In genomic region chr4:53186573-53186972, GRCm38 (mm10) we compare ENCODE assay signal across 9 mouse cellular contexts. TPM values are rescaled to one million over a fixed set of nuclear protein-coding genes. Genes with fewer than 3 reads are reported as not detected.
DNase-seq lines count a peak whose midpoint lies in the region; ATAC-seq lines count a peak whose summit lies in the region.
"Had no signal": no experiment of that assay in that cellular context is flagged by ENCODE, and none has a peak within 500 bp of the region (broad histone marks: within the 10 kb centered on the region; RNA-seq: fewer than 3 reads in every experiment).

No protein-coding gene starts in this region.

- no peaks in the 10 kb centered on the region for H3K36me3 ChIP-seq in kidney, embryonic 14.5 days (ENCODE audit: control insufficient read depth, insufficient read depth, low read length)
- H3K36me3 ChIP-seq in heart, embryonic 13.5 days, result no peaks in the 10 kb centered on the region

- H3K4me2 ChIP-seq in kidney, embryonic 14.5 days (replicated peaks; ENCODE audit: low read depth, low read length), result no peak overlapping the region
- 0 out of 2 replicates have a peak overlapping the region, but pooled peaks have one; percentile 4 for H3K4me2 ChIP-seq in heart, embryonic 13.5 days

- ATAC-seq in kidney, embryonic 14.5 days (ENCODE audit: low FRiP score, low TSS enrichment), result no peak
- ATAC-seq in heart, embryonic 13.5 days (ENCODE audit: extremely low read depth, insufficient number of reproducible peaks, low FRiP score, low TSS enrichment), result no peak

- peak overlapping the region; percentile 25; the same call in 1 of the 2 replicates for H3K27ac ChIP-seq in kidney, embryonic 14.5 days (ENCODE audit: low read depth, low read length)
- peak overlapping the region; percentile 70 for H3K27ac ChIP-seq in brown adipose tissue, adult 24 weeks (replicated peaks; ENCODE audit: low read depth, low read length)
- peak overlapping the region; percentile 67 for H3K27ac ChIP-seq in heart, embryonic 13.5 days (replicated peaks)

- no peak overlapping the region for H3K9ac ChIP-seq in kidney, embryonic 14.5 days (ENCODE audit: low read depth, low read length)
- no peak overlapping the region for H3K9ac ChIP-seq in heart, embryonic 13.5 days

- no peak for DNase-seq in kidney, postnatal 10 days
- peak; percentile 37 for DNase-seq in neural tube, embryonic 10.5 days (ENCODE audit: extremely low spot score, low spot score)
- no peak for DNase-seq in urinary bladder, postnatal 36 days (ENCODE audit: low spot score in 2 of 2)
- no peak for DNase-seq in B cell, adult 2 months
- DNase-seq in layer of hippocampus, adult 8-10 months (ENCODE audit: low spot score in 2 of 2), result no peak
- DNase-seq: cerebellum, postnatal 10 days had no signal

- WGBS in kidney, embryonic 14.5 days, result 59% methylated on average over 4 of the region's 4 CpGs
- 65% methylated on average over 4 of the region's 4 CpGs for WGBS in heart, embryonic 13.5 days

- H3K4me3 ChIP-seq in kidney, embryonic 14.5 days (ENCODE audit: low read length), result no peak overlapping the region
- no peak overlapping the region for H3K4me3 ChIP-seq in brown adipose tissue, adult 24 weeks (ENCODE audit: insufficient read depth, low read depth, low read length)
- no peak overlapping the region for H3K4me3 ChIP-seq in heart, embryonic 13.5 days

- no peaks in the 10 kb centered on the region for H3K27me3 ChIP-seq in kidney, embryonic 14.5 days (ENCODE audit: control insufficient read depth, insufficient read depth, low read length)
- no peaks in the 10 kb centered on the region for H3K27me3 ChIP-seq in heart, embryonic 13.5 days (replicated peaks)

- H3K9me3 ChIP-seq in kidney, embryonic 14.5 days (ENCODE audit: control insufficient read depth, low read length), result no peaks in the 10 kb centered on the region
- H3K9me3 ChIP-seq in heart, embryonic 13.5 days, result peaks cover 6% of the 10 kb centered on the region; the same call in 1 of the 2 replicates

- H3K4me1 ChIP-seq in kidney, embryonic 14.5 days (ENCODE audit: control insufficient read depth, insufficient read depth, low read length), result no peaks in the 10 kb centered on the region
- peaks cover 11% of the 10 kb centered on the region; the same call in 1 of the 2 replicates for H3K4me1 ChIP-seq in brown adipose tissue, adult 24 weeks (ENCODE audit: control insufficient read depth, insufficient read depth, insufficient read length, low read length)
- H3K4me1 ChIP-seq in heart, embryonic 13.5 days, result peaks cover 4% of the 10 kb centered on the region; the same call in 1 of the 2 replicates

RNA-seq across cellular contexts. Expression of gene Abca1, which starts 26.9 kb away (rescaled TPM):
- 3.4 and 5.6 TPM in 2 replicates for polyA plus RNA-seq in kidney, embryonic 14.5 days (2014; fragmentation: Nextera tagmentation; extraction: Ambion mirVana)
- 21.5 and 22.3 TPM in 2 replicates for polyA plus RNA-seq in brown adipose tissue, adult 24 weeks (2012; ENCODE audit: insufficient read depth, insufficient read length, missing spikeins)
- 3.3 and 3.6 TPM in 2 replicates for polyA plus RNA-seq in heart, embryonic 13.5 days (2015; fragmentation: Nextera tagmentation; extraction: Ambion mirVana)
- 10 to 100 TPM; 23.5 to 37.9 (median 28.2) TPM for total RNA-seq in layer of hippocampus, adult 8-10 months (2022)
